Mouse (Mus musculus): ENCODE measurements around the gene BC030870.

DNA sequence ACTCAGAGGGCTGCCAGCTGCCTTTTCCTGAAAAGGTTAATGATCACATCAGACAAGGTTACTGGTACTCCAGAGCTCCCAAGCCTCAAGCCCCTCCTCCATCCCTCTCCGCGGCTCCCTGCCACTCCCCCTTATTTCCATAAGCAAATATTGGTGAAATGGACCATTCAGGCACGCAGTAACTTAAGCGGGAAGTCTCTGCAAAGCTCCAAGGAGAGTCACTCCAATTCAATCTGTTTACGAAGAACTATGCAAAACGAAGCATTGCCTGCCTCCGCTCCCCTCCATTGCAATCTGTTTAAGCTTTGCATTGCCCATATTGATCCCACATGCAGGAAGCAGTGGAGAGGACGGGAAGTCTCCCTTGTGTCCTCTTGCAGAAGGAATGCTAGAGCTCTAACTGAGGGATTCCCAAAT, 92.2 kb downstream of the BC030870 start, which contains the start of gene Apela:
- TF ChIP-seq CTCF (IDR thresholded peaks at IDR 0.05; ENCODE audit: low read depth, low read length) = no peak
- no peak for TF ChIP-seq POLR2A (IDR thresholded peaks at IDR 0.05; ENCODE audit: borderline replicate concordance, low read depth, low read length)

All from bone marrow macrophage, adult 2 months (primary cell).